Mouse (Mus musculus): ENCODE measurements around the gene Lhx3.

The Lhx3 gene

DNA sequence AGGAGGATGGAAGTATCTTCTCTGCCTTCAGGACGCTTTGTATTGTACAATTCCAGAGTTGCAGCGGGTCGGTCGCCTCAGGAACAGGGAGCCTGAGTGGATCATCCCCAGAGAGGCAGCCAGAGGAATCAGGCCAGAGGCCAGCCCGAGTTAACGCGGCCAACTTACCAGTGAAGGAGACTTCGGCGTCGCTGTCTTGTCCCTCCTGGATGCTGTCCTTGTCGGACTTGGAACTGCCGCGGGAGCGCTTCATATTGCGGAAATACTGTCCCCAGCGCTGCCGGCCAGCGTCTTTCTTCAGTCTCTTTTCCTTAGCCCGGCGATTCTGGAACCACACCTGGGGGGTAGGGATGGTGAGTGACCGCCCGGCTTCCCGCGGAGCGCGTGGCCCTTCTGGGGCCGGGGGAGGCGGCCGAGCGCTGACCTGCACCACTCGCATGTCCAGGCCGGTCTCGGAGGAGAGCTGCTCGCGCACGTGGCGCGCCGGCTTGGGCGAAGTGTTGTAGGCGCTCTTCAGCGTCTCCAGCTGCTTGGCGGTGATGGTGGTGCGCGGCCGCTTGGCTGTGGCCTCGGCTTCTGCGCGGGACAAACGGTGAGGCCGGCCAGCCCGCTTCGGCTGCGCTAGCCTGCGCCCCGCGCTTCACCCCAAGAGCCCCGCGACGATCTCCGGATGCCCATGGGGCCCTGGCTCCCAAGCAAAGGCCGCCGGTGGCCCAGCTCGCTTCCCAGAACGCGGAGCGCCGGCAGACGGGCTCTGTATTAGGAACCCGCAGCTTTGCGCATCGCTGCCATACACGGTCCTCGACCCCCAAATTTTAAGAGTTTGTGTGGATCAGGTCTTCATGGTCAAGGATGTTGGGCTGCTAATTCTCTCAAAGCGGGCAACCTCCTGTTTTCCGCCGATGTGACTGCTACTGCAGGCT is 5.9 kb downstream of the Lhx3 start:
- DNase-seq (ENCODE audit: low spot score): no peak

DNA sequence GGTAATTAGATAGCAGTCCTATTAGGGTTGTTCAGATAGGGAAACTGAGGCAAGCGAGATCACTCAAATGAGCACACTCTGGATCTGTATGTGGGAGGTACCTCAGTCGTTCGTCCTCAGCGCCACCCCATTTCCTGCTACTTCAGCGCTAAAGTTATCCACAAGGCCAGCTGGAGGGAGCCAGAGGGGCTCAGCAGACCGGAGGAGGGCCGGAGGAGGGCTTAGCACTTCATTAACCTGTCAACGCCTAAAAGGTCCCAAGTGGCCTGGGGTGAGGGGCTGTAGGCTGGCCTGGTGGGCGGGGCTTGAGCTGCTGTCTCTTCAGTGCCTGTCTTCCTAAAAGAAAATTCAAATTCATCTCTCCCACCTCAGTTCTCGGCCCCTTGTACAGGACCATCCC is 9.6 kb downstream of the Lhx3 start:
- no peak for DNase-seq (ENCODE audit: low spot score)

DNA sequence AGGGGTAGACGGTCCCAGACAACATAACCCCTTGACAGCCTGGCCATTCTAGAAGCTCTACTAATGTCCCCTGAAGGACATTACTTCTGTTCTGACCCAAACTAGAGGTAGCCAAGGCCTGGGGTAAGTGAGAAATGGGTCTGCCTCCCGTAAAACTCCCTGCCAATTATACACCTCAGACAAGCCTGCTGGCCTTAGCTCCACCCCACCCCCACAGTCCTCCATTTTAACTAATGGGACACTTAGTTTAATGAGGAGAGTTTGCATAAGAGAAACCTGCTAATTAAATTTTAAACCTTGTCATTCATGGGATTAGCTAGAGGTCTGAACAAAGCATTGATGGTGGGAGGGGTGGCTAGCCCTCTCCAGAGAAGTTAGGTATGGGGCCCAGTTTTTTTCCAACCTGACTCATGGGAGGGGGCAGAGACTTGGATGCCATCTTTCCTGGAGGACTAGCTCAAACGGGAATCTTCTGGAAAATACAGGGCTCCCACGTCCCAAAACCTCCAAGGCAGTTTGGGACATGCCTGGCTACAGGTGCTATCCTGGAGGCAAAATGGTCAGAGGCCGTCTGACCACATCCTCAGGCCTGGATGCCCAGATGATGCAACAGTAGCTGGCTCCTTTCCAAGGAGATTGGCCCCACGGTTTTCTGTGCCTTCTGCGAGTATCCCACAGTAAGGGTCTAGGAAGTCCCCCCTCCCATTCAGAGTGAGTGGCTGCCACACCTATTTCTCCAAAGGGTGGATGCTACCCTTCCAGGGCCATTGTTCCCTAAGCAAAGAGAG is 13.3 kb downstream of the Lhx3 start:
- no peak for DNase-seq (ENCODE audit: low spot score)

DNA sequence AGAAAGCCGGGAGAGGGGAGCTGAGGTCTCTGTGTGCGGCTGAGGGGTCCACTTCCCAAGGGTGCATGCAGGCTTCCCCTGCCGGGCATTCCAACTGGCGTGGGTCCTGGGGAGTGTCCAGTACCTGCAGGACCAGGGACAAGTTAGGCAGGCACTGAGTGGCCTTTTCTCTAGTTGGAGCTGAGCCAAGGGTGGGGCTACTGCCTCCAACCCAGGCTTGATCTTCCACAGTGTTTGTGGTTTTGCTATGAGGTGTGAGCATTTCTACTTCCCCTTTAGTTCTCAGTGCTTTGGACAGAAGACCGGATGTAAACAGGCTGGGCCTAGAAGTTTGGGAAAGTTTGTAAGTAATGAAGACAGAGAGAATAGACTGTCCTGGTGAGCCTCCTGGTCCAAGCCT is 19.6 kb downstream of the Lhx3 start:
- DNase-seq (ENCODE audit: low spot score): no peak

DNA sequence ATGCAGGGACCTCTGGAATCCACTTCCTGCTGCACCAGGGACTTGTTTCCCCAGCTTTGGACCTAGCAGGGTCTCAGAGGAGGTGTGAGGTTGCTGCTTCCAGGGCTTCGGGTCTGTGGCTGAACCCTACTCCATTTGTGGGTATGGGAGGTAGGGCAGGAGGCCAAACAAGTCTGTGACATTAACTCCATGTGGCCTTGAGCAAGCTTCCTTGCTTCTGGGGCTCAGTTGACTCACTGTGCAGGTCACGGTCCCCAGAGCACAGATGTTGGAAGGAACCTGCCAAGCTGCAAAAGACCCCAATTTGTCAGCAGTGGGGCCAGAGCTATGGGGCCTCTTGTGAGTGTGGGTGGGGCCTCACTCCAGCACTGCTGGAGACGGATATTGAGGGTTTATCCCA is 23.7 kb downstream of the Lhx3 start:
- no peak for DNase-seq (ENCODE audit: low spot score)

DNA sequence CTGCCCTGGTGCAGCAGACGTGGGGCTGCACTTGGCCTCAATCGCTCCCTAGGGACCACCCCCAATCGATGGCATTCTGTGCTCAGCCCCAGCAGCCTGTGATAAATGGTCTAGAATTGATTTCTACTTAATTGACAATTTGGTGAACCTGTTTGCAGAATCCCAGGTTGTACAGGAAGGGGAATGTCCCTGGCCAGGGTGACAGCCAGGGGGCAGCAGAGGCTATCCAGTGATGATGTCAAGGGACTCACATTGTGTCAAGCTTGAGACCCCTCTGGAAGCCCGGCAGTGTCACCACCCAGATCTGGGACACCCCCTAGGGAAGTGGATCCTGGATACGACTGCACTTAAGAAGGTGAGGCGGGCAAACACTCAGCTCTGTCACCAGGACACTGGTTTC is 25.4 kb downstream of the Lhx3 start:
- no peak for DNase-seq (ENCODE audit: low spot score)

DNA sequence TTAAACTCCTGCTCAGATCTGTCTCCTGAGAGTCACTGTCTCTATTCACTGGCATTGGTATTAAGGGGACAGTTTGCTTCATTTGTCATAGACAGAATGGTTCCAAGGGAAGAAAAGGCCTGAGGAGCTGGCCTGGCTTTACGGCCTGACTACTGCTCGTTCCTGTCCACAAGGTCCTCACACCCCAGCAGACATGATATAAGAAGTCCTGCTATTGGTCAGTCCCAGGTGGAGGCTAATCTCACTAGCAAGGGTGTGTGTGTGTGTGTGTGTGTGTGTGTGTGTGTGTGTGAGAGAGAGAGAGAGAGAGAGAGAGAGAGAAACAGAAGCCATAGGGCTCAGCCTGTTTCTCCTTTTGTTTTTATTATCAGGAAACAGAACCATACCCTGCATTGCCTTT is 30.9 kb downstream of the Lhx3 start:
- DNase-seq (ENCODE audit: low spot score): no peak

DNA sequence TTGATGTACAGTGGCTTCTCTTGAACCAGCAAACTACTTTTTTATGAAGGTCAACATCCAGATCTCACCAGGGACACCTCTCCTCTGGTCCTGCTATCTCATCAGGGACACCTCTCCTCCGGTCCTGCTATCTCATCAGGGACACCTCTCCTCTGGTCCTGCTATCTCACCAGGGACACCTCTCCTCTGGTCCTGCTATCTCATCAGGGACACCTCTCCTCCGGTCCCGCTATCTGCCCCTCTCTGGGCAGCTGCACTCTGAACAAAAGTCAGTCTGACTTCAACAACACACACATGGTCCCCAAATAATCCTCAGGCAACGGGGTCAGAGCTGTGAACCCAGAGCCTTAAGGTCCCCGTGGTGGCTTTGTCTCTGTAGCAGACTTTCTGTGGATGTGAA is 31.4 kb downstream of the Lhx3 start:
- DNase-seq (ENCODE audit: low spot score): peak; percentile 12

DNA sequence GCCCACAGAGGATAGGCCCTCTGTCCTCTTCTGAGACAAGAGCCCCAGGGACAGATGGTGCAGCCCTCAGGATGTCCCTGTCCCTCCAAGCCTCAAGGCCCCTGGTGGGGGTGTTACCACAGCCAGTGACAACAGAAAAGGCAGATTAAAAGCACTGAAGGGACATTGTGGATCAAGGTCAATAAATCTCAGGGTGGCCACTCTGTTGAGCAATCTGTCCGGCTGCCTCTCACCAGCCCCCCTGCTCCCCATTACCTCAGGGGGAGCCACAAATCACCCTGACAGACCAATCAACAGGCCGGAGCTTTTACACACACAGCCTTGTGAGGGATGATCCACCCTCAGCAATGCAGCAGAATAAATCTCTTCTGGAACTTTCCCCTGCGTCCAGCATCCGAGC is 32.9 kb downstream of the Lhx3 start:
- DNase-seq (ENCODE audit: low spot score): no peak

DNA sequence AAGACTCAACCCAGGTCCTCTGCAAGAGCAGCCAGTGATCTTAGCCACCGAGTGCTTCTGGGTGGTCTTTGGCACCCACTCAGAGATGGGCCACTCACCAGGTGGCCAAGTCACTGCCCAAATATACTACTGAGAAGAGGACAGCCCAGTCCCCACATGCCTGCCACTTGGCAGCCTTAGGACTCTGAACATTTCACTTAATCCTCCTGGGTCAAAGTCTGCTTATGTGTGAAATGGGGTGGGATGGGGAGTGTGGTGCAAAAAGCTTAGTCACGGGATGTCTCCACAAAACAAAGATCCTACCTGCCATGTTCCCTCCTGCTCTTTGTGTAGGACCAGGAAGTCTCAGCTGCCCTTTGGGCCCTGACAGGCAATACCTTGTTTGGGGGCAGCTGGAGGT is 35.9 kb downstream of the Lhx3 start:
- DNase-seq (ENCODE audit: low spot score): no peak

DNA sequence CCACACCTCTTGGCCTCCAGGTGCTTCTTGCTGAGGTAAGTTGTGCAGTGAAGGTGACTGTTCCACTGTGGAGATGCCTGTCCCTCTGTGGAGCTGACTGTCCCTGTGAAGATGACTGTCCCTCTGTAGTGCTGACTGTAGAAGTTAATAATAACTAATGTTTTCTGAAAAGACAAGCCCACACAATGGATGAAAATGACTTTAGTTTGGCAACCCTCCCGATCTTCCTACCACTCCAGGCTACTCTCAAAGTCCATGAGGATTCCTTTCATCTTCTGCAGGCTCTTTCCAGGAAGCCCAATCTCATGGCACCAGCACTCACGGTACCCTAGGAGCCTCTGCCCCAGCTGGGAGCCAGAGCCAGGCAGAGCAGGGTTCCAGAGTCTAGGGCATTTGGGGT is 37.7 kb downstream of the Lhx3 start:
- DNase-seq (ENCODE audit: low spot score): no peak

DNA sequence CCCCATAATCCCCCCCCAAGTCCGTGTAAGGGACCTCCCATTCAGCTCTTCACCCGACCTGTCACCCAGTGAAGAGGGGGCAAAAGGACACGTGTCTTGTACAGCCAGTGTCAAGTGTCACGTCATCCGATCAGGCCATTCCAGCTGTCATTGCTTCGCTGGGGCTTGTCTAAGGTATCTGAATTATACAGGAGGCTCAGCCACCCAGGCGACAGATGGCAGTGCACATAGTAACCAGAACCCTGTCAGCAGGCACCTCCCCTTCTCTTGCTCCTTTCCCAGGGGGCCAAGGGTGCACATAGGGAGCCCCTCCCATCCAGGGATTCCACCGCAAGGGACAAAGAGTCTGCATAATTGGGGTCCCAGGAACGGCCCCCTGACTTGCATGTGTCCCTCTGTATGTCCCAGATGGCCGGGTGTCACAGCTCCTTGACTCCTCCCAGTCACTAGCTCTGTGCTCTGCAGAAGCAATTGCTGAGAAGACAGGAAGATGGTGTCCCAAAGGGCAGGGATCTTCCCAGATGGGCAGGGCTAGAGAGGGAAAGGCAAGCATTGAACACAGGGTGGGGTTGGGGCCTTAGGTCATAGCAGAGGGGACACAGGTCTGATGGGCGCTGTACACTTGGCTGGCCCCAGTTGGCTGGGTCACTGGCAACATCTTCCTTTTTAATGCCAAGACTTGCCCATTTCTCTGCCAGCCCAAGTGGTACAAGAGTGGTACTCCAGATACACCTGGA is 39.1 kb downstream of the Lhx3 start:
- no peak for DNase-seq (ENCODE audit: low spot score)

DNA sequence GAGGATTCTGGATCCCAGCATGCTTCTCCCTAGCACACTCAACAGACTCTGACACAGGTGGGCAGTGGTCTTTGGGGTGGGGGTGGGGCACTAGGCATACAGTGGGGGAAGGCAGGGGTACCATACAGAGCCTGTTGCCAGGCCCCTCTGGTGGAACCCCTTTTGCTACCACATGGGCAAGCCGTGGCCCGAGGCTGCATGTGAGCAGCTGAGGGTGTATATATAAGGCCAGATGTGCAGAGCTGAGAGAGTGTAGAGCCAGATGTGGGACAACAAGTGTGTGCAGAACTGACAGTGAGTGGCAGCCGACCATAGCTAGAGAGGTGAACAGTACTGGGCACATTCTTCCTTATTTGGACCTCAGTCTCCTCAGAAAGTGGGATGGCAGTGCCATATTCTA is 41.2 kb downstream of the Lhx3 start:
- DNase-seq (ENCODE audit: low spot score): no peak

DNA sequence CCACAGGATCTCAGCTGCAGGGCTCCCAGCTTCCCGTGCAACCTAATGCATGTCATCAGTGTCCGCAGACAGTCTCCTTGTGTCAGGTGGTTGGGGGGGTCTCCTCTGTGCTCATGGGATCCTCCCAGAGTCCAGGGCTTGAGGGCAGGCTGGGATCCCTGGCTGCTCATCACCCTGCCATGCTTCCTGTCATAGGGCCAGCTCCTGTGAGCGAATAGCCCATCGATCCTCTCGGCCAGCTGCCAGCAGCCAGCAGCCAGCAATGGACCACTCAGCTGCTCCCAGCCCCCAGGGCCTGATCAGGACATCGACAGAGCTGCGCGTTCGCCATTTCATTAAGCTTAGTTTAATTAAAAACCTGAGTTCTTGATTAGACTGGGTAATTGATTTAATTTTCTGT is 50.0 kb downstream of the Lhx3 start:
- no peak for DNase-seq (ENCODE audit: low spot score)

DNA sequence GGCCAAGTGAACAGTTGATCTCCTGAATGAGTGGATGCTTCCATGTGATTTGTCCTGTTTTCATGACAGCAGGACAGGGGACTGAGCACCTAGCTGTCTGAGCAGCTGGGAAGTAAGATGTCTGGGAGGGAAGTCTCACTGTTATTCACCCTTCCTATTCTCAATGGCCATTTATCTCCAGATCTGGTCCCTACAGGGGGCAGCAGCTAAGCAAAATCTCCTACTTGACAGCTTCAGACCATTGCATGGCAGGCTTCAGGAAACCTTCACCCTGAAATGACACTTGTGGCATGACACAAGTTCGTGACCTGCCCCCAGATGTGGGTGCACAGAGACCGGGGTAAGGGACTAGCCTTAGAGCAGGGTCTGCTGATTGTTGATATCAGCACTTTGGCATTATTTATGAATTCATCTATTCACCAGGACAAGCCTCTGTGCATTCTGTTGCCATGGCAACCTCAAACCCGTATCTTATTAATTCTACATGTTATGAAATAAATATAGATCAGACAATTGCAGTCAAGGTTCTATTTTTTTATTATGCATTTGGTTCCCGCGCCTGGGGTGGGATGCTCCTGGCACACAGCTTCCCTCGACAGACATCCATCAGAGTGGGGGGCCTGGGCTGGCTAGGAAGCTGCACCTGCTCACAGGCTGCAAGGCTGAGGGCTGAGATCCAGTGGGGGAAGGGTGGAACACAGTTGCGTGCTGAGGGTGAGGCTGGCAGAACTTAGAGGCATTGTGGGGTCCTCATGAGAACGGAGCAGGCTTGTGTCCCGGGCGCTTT is 51.7 kb downstream of the Lhx3 start:
- no peak for DNase-seq (ENCODE audit: low spot score)

DNA sequence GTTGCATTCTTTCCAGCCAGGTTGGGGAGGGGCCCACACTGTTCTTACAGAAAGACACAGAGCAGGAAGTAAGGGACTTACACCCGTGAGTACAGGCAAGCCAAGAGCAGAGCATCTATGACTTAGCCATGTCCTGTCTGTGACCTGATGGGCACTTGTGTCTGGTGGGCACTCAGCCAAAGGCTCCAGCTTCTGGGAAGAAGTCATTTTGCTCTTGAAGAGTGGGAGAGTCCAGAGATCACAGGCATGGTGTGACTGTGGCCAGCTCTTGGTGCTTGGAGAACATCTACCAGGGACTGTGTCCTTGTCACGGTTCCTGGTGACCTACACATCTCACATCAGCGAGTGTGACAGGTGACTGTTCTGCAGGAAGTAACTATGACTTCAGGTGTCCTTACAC is 52.4 kb downstream of the Lhx3 start:
- DNase-seq (ENCODE audit: low spot score): no peak

DNA sequence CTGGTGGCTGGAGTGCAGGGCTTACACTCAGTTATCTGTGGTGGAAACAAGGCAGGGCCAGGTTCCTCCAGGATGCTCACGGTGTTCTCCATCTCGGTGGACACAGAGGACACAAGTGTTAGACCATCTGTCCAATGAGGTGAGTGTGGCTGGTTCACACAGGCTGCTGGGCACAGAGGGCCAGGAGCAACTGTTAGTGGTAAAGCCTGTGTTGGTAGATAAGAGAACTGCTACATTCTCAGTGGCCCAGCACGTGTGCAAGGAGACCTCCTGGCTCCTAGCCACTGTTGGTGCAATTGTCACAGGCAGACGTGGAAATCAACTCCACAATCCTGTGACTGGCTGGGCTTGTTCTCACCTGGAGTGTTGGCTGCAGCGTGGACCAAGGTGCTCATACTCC is 53.5 kb downstream of the Lhx3 start:
- DNase-seq (ENCODE audit: low spot score): no peak

DNA sequence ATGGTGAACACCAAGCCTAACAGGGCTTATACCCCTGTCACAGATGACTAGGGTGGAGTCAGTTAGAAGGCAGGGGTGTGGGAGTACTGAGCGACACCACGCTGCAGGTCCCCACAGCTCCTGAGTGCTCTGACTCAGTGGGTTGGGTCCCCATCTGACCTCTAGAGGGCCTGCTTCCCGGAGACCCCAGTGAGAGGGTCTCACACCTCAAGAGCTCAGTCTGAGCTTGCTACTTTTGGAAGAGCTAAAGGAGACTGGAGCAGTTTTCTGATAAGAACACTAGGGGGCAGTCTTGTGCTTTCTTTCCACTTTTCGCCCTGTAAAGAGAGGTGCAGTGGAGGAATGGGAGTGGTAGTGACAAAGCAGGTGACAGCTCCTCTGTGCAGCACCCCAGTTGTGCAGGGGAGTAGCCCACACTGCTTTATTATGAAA is 54.2 kb downstream of the Lhx3 start:
- peak; percentile 72 for DNase-seq (ENCODE audit: low spot score)

DNA sequence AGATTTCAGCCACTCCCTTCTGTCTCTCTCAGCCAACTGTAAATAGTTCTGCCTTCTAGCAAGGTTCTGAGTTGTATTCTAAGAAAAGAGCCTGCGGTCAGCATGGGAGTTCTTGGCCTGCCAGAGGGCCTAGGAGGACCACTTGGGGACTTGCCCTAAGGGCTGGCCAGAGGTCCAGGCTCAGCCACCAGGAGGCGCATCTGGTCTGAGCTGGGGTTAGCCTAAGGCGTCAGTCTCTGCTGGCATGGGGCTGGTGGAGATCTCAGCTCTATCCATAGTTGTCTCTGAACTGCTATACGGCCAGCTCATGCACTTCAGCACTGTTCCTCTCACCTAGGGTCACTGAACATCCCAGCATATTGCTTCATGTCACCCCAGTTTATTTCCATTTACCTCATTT is 54.8 kb downstream of the Lhx3 start:
- no peak for DNase-seq (ENCODE audit: low spot score)

Data from c-Kit-positive CD71-positive TER-119-positive erythroid progenitor cells, embryonic 14.5 days (primary cell).